Mouse (Mus musculus) intestine, embryonic 16.5 days (tissue): ENCODE data around the gene Cyp4f14. TPM values are rescaled to one million over a fixed set of nuclear protein-coding genes. Genes with fewer than 3 reads are reported as not detected.
A peak's percentile ranks its signal among the peaks of the same experiment; 100 is the strongest.

Source experiments
- ATAC-seq: fragments of 200-750 bp; cut with Nextera tagmentation; 2 replicates; pipeline ENCODE4 v1.8.0; 2017; ENCODE audit warnings: moderate TSS enrichment, moderate library complexity
- H3K27ac ChIP-seq: fragments of 300-500 bp; sonication (generic); 2 replicates; pipeline ENCODE4 v1.5.1; 2014; ENCODE audit warnings: mild to moderate bottlenecking, low read length
- H3K27me3 ChIP-seq: fragments of 300-500 bp; sonication (generic); replicated peaks from 2 replicates; pipeline ENCODE4 v1.6.1; 2014; ENCODE audit warnings: low read length, control low read depth, mixed read lengths; ENCODE audit not compliant: control insufficient read depth, insufficient read depth
- H3K36me3 ChIP-seq: fragments of 300-500 bp; sonication (generic); 2 replicates; pipeline ENCODE4 v1.6.1; 2014; ENCODE audit warnings: low read length, control low read depth; ENCODE audit not compliant: control insufficient read depth, insufficient read depth
- H3K4me1 ChIP-seq: fragments of 300-500 bp; sonication (generic); 2 replicates; pipeline ENCODE4 v1.6.1; 2014; ENCODE audit warnings: low read length, control low read depth, mixed read lengths; ENCODE audit not compliant: control insufficient read depth, insufficient read depth
- H3K4me2 ChIP-seq: fragments of 300-500 bp; sonication (generic); 2 replicates; pipeline ENCODE4 v1.6.1; 2014; ENCODE audit warnings: low read depth, low read length, control low read depth
- H3K4me3 ChIP-seq: fragments of 300-500 bp; sonication (generic); 2 replicates; pipeline ENCODE4 v1.5.1; 2014; ENCODE audit warnings: mild to moderate bottlenecking, low read length
- H3K9ac ChIP-seq: fragments of 300-500 bp; sonication (generic); 2 replicates; pipeline ENCODE4 v1.6.1; 2014; ENCODE audit warnings: low read depth, low read length
- H3K9me3 ChIP-seq: fragments of 300-500 bp; sonication (generic); 2 replicates; pipeline ENCODE4 v1.6.1; 2016; ENCODE audit warnings: low read length, control low read depth; ENCODE audit not compliant: control insufficient read depth
- WGBS: fragments of 180-500 bp; shearing (Covaris S2); extraction: QIAGEN DNeasy Blood & Tissue Kit; methylation state at CpG from one replicate; pipeline ENCODE4 v1.1.7; 2014; 5-methylcytosine and 5-hydroxymethylcytosine counted together
- polyA plus RNA-seq: library from polyadenylated mRNA; unstranded; fragments of >200 nt; fragmentation: Nextera tagmentation; extraction: Ambion mirVana; gene quantifications from 2 replicates; pipeline ENCODE4 v1.2.1, GENCODE M21; 2015

The Cyp4f14 gene
- polyA plus RNA-seq, 1 experiment from 2014 or later = 5.0 TPM

DNA sequence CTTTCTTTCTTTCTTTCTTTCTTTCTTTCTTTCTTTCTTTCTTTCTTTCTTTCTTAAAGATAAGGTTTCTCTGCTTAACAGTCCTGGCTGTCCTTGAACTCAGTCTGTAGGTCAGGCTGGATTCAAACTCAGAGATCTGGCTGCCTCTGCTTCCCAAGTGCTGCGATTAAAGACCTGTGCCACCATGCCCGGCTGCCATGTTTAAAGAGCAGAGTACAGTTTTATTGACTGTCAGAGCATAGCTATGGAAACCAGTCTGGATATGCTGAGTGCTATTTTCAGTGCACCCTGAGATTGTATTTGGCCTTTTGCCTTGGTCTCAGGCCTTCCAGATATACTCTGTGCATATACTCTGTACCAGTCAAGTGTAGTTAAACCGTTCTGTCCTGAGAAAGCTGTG lies 26.5 kb upstream of the Cyp4f14 start:
- no peaks in the 10 kb centered on the region for H3K27me3 ChIP-seq
- no peak overlapping the region for H3K9ac ChIP-seq
- no peaks in the 10 kb centered on the region for H3K9me3 ChIP-seq
- peaks cover 15% of the 10 kb centered on the region for H3K4me1 ChIP-seq
- no peak overlapping the region for H3K4me3 ChIP-seq
- no peaks in the 10 kb centered on the region for H3K36me3 ChIP-seq
- no peak overlapping the region for H3K27ac ChIP-seq
- no peak for ATAC-seq
- WGBS = 92% methylated on average over 3 of the region's 3 CpGs
- no peak overlapping the region for H3K4me2 ChIP-seq

DNA sequence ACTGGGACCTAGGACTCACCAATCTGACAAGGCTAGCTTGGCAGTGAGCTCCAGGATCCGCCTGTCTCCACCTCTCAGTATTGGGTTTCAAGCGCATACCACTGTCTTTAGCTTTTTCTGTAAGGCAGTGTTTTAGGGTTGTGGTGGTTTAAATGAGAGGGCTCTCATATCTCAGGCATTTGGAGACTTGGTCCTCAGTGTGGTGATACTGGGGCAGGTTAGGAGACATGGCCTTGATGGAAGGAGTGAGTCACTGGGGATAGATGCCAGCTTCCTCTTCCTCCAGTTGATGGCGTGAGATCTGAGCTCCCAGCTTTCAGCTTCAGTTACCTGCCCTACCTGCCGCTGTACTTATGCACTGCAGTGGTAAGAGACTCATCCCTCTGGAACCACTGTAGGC lies 22.7 kb upstream of the Cyp4f14 start:
- Histone ChIP-seq H3K4me3 (no peak overlapping the region), H3K9me3 (no peaks in the 10 kb centered on the region), H3K4me2 (no peak overlapping the region), H3K27me3 (no peaks in the 10 kb centered on the region), H3K36me3 (no peaks in the 10 kb centered on the region), H3K9ac (no peak overlapping the region), H3K27ac (no peak overlapping the region), H3K4me1 (0 out of 2 replicates have a peak, but pooled peaks cover 2% of the 10 kb centered on the region)
- 84% methylated on average over 4 of the region's 4 CpGs for WGBS
- ATAC-seq = no peak

DNA sequence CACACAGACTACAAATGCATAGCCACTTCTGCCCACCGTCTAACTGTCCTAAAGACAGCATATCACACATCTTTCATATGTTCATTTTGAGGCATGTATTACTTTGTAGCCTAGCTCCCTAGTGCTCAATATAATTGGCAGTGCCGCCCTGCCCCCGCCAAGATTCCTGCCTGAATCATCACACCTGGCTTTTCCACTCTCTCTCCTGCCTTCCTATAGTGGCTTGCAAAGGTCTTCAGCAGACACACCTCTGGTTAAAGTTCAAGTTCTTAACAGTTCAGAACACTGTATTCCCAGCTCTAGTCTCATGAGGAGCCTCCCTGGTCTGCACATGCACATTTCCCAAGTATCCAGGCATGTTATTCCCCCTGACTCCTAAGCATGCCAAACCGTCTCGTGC lies 10.7 kb upstream of the Cyp4f14 start:
- Histone ChIP-seq H3K36me3 (no peaks in the 10 kb centered on the region), H3K4me2 (0 out of 2 replicates have a peak overlapping the region, but pooled peaks have one; percentile 19), H3K9me3 (no peaks in the 10 kb centered on the region), H3K27me3 (no peaks in the 10 kb centered on the region), H3K27ac (peak overlapping the region; percentile 88), H3K4me1 (peaks cover 27% of the 10 kb centered on the region), H3K9ac (peak overlapping the region; percentile 24), H3K4me3 (no peak overlapping the region)
- WGBS = 64% methylated on average over 5 of the region's 5 CpGs
- peak; percentile 88 for ATAC-seq

DNA sequence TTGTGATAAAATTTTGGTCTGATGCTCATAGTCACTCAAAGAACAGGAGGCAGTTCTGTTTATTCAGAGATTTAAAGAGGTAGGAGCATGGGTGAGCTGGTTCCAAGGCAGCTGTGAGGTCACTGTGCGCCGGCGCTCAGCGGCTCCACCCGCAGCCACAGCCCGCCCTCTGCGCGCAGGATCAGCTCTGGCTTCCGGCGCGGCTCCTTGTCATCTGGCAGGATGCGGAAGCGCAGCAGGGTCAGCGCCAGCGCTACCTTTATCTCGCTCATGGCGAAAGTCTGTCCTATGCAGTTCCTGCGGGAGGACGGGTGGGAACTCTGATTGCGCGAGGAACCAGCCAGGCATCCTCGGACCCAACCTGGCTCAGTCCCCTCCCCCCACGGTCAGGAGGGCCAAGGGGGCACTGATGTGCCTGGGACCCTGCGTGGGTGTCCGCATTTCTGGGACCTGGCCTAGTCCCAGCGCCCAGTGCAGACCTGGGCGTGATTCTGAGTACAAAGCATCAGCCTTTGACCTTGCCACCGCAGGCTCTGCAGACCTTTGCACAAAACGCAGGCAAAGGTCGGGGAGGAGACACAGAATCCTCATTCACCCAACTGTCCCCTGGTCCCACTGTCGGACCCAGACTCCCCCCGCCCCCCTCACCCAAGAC lies 7.6 kb upstream of the Cyp4f14 start:
- Histone ChIP-seq H3K9ac (peak overlapping the region; percentile 80), H3K4me2 (peak overlapping the region; percentile 68), H3K36me3 (no peaks in the 10 kb centered on the region), H3K27me3 (no peaks in the 10 kb centered on the region), H3K9me3 (no peaks in the 10 kb centered on the region), H3K27ac (peak overlapping the region; percentile 79), H3K4me3 (peak overlapping the region; percentile 55), H3K4me1 (peaks cover 29% of the 10 kb centered on the region)
- peak; percentile 87 for ATAC-seq
- 15% methylated on average over 32 of the region's 32 CpGs for WGBS

DNA sequence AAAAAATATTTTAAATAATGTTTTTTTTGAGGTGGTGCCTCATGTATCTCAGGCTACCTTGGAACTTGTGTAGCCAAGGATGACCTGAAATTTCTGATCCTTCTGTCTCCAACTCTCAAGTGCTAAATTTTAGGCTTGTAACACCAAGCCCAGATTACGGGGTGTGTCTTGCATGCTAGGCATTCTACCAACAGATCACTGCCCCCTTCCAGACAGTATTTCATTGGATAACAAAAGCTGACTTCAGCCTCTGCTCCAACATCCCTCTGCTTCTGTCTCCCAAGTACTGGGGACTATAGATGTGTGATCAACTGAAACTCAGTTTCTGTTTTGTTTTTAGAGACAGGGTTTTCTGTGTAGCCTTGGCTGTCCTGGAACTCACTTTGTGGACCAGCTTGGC lies 6.5 kb upstream of the Cyp4f14 start:
- Histone ChIP-seq H3K4me2 (no peak overlapping the region), H3K27ac (no peak overlapping the region), H3K27me3 (no peaks in the 10 kb centered on the region), H3K36me3 (no peaks in the 10 kb centered on the region), H3K4me3 (no peak overlapping the region), H3K9ac (no peak overlapping the region), H3K9me3 (no peaks in the 10 kb centered on the region), H3K4me1 (peaks cover 34% of the 10 kb centered on the region)
- ATAC-seq = no peak
- WGBS = 88% methylated on average over 1 of the region's 1 CpGs

DNA sequence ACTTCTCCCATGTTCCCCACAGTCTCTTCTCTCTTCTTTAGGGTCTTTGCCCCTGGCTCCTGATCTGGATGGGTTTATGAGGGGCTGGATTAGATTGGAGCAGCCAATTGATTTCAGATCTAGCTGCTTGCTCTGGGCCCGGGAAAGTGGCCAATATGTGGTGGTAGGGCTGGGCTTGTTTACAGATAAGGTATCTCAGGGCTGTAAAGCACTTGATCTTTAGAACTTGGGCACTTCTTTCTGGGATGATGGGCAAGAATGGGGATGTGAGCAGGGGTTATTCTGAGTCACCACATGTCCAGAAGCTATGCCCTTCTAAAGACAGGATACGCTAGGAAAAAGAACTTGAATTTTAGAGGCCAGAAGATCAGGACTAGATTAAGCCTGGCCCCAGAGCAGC lies 2.0 kb upstream of the Cyp4f14 start:
- ATAC-seq = peak; percentile 79
- no peaks in the 10 kb centered on the region for H3K9me3 ChIP-seq
- no peak overlapping the region for H3K4me3 ChIP-seq
- no peak overlapping the region for H3K9ac ChIP-seq
- WGBS = 40% methylated on average over 2 of the region's 2 CpGs
- no peak overlapping the region for H3K4me2 ChIP-seq
- H3K36me3 ChIP-seq = no peaks in the 10 kb centered on the region
- H3K27ac ChIP-seq = peak overlapping the region; percentile 83
- H3K4me1 ChIP-seq = peaks cover 16% of the 10 kb centered on the region
- no peaks in the 10 kb centered on the region for H3K27me3 ChIP-seq

DNA sequence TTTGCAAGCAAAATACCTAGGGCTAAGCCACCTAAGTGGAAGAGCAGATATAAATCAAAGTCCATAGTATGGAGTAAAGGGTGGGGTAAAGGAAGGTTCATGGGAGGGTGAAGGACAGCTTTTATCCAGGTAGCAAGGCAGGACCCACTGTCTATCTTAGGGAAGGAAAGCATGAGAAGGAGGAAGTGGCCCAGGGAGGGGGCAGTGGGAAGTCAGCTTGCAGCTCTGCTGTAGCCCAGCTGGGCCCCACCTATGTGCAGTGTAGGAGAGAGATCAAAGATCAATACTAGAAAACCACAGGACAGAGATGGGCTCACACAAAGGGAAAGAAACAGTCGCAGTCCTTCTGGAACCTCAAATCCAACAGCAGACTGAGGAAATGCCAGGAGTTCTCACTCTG lies 1.1 kb downstream of the Cyp4f14 start:
- Histone ChIP-seq H3K27ac (peak overlapping the region; percentile 89), H3K27me3 (no peaks in the 10 kb centered on the region), H3K4me1 (peaks cover 19% of the 10 kb centered on the region), H3K36me3 (no peaks in the 10 kb centered on the region), H3K9ac (0 out of 2 replicates have a peak overlapping the region, but pooled peaks have one; percentile 20), H3K9me3 (no peaks in the 10 kb centered on the region), H3K4me3 (no peak overlapping the region; the same call in 1 of the 2 replicates), H3K4me2 (peak overlapping the region; percentile 41)
- WGBS = 63% methylated on average over 1 of the region's 1 CpGs
- ATAC-seq = peak; percentile 93

DNA sequence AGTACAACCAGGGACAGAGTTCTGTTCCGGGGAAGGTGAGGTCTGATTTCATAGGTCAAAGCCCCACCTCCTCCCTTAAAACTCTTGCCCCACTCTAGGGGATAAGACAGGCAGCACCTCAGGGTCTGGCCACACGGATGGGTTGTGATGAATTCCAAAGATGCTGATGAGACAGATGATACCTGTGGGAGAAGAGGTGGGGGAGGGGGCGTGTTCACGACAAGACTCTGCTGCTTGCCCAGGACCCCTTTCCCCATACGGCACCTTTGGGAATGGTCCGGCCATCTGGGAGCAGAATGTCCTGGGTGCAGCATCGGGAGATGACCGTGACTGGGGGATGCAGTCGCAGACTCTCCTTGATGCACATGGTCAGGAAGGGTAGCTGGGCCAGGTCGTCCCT lies 11.0 kb downstream of the Cyp4f14 start:
- Histone ChIP-seq H3K27me3 (no peaks in the 10 kb centered on the region), H3K9me3 (no peaks in the 10 kb centered on the region), H3K27ac (no peak overlapping the region), H3K4me3 (no peak overlapping the region), H3K4me2 (no peak overlapping the region), H3K4me1 (no peaks in the 10 kb centered on the region), H3K36me3 (no peaks in the 10 kb centered on the region), H3K9ac (no peak overlapping the region)
- no peak for ATAC-seq
- 78% methylated on average over 10 of the region's 10 CpGs for WGBS

DNA sequence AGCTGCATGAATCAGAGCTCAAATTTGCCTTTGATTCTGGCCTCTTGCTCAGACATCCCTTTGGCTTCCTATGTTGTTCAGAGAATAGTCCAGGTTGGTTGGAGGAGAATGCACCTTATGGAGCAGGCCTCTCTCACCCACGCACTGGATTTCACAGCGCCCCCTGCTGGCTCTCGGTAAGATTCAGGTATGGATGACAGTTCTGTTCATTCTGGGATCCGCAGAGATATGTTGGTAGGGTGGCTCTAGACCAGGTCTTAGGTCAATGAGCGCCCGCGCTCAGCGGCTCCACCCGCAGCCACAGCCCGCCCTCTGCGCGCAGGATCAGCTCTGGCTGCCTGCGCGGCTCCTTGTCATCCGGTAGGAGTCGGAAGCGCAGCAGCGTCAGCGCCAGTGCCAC lies 11.9 kb downstream of the Cyp4f14 start:
- ATAC-seq = peak; percentile 89
- WGBS = 8% methylated on average over 19 of the region's 19 CpGs
- Histone ChIP-seq H3K4me2 (peak overlapping the region; percentile 42), H3K9ac (peak overlapping the region; percentile 44), H3K36me3 (no peaks in the 10 kb centered on the region), H3K27me3 (no peaks in the 10 kb centered on the region), H3K9me3 (no peaks in the 10 kb centered on the region), H3K27ac (no peak overlapping the region), H3K4me1 (no peaks in the 10 kb centered on the region), H3K4me3 (peak overlapping the region; percentile 17; the same call in 1 of the 2 replicates)

DNA sequence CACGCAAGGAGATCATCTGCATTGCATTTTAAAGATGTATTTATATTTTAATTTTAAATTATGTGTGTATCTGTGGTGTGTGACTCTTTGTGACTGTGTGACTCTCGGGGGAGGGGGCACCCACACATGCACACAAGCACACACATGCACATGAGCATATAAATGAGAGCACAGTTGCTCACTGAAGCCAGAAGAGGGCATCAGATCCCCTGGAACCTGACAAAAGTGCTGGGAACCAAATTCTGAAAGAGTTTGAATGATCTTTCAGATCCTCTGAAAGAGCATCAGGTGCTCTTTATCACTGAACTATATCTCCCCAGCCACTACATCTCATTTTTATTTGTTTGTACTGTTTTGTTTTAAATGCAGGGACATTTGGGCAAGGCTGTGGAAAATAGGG lies 12.7 kb downstream of the Cyp4f14 start:
- Histone ChIP-seq H3K9ac (no peak overlapping the region), H3K4me3 (no peak overlapping the region), H3K27me3 (no peaks in the 10 kb centered on the region), H3K36me3 (no peaks in the 10 kb centered on the region), H3K4me2 (no peak overlapping the region), H3K9me3 (no peaks in the 10 kb centered on the region), H3K27ac (no peak overlapping the region), H3K4me1 (no peaks in the 10 kb centered on the region)
- no peak for ATAC-seq
- WGBS = 72% methylated on average over 2 of the region's 2 CpGs
